Mouse (Mus musculus) left cerebral cortex, adult 2 months (tissue): Measurements from ENCODE around the gene Stard7. TPM values are rescaled to one million over a fixed set of nuclear protein-coding genes. Genes with fewer than 3 reads are reported as not detected.
A peak's percentile ranks its signal among the peaks of the same experiment; 100 is the strongest.

Experiments
- DNase-seq, 2 experiments: peaks; one replicate each; pipeline ENCODE4 v3.0.0; 2021 to 2022; ENCODE audit warnings: low spot score in 2 of 2, mixed read lengths in 1 of 2; ENCODE audit errors: extremely low spot score in 1 of 2
- H3K27ac ChIP-seq: fragments of 200-600 bp; 2 replicates; pipeline ENCODE4 v1.8.1; 2022
- H3K4me3 ChIP-seq: fragments of 200-600 bp; 2 replicates; pipeline ENCODE4 v1.8.1; 2022
- CTCF ChIP-seq: fragments of 200-600 bp; IDR thresholded peaks from 2 replicates; pipeline ENCODE4 v1.8.1; 2022; ENCODE audit warnings: antibody characterized with exemption, mild to moderate bottlenecking, moderate library complexity
- intact Hi-C: fragments of 180-260 bp; cut with DNase I; formaldehyde crosslinking; loops from one replicate; pipeline ENCODE4 v1.15.1; 2025
- total RNA-seq, 2 experiments: library from RNA; stranded (reverse); gene quantifications; 2 replicates each; pipeline ENCODE4 v1.2.3; 2021

The Stard7 gene
- total RNA-seq, 2 experiments from 2014 or later = 98.6 to 114 TPM

- H3K4me3 ChIP-seq = no peak overlapping the region
- peak; percentile 89 for TF ChIP-seq CTCF
- intact Hi-C loops = loop anchor here (5.0 kb wide), 2 partner anchors 34 to 94 kb away; partner anchors contain the start of genes Ciao1 and Tmem127
- DNase-seq = peak; percentile 33 to 54
- no peak overlapping the region for H3K27ac ChIP-seq
These were observed 71.1 kb downstream of the Stard7 start for GRCm38 (mm10) chr2:127341159-127341558.

- intact Hi-C loops = no loop called here
- TF ChIP-seq CTCF = no peak; the same call in 1 of the 2 replicates
- no peak overlapping the region for H3K4me3 ChIP-seq
- no peak overlapping the region for H3K27ac ChIP-seq
- no peak for DNase-seq
These were observed 76.3 kb downstream of the Stard7 start for GRCm38 (mm10) chr2:127346334-127346733.

- Histone ChIP-seq H3K4me3 (no peak overlapping the region), H3K27ac (no peak overlapping the region)
- no peak for DNase-seq
- TF ChIP-seq CTCF = no peak
- intact Hi-C loops = no loop called here
These were observed 77.3 kb downstream of the Stard7 start for GRCm38 (mm10) chr2:127347147-127347985.

Other genes with a start within 250 kb of the Stard7 start
- gene Blvra, start 199.6 kb upstream of the Stard7 start, total RNA-seq = 10 to 100 TPM; 25.2 to 27.7 TPM
- 1 to 10 TPM; 1.1 to 1.6 TPM for gene Ncaph, start 136.3 kb upstream of the Stard7 start, total RNA-seq
- 1 to 10 TPM; 2.6 to 2.9 TPM for gene Itpripl1, start 126.8 kb upstream of the Stard7 start, total RNA-seq
- under 1 TPM; 0.66 to 0.94 TPM for gene 1810024B03Rik, start 61.9 kb upstream of the Stard7 start, total RNA-seq
- gene Snrnp200, start 61.8 kb upstream of the Stard7 start, total RNA-seq = 10 to 100 TPM; 87.1 to 94.9 TPM
- 10 to 100 TPM; 72.6 to 75.7 TPM for gene Ciao1, start 22.4 kb upstream of the Stard7 start, total RNA-seq
- gene Tmem127, start 22.3 kb upstream of the Stard7 start, total RNA-seq = 10 to 100 TPM; 75.5 to 76.9 TPM
- gene Dusp2, start 65.9 kb downstream of the Stard7 start, total RNA-seq = 1 to 10 TPM; 2.4 to 3.5 TPM
- gene Astl, start 68.4 kb downstream of the Stard7 start, total RNA-seq = not detected
- under 1 TPM; 0.32 to 0.54 TPM for gene Adra2b, start 93.0 kb downstream of the Stard7 start, total RNA-seq
- under 1 TPM; 0.29 to 0.37 TPM for gene Gpat2, start 155.0 kb downstream of the Stard7 start, total RNA-seq
- 10 to 100 TPM; 15.9 to 20.5 TPM for gene Fahd2a, start 174.3 kb downstream of the Stard7 start, total RNA-seq